Mouse (Mus musculus) liver (tissue): Measurements from ENCODE around the gene Apol7e.
"Not testable (repeated sequence)": the region's sequence is repeated elsewhere in the genome, so short reads cannot be mapped to it uniquely, and the experiment has no call there.

Experiments used
- DNase-seq: peaks from one replicate; pipeline ENCODE4 v3.0.0-alpha.2; 2020; ENCODE audit warnings: mixed read lengths

The Apol7e gene

DNA sequence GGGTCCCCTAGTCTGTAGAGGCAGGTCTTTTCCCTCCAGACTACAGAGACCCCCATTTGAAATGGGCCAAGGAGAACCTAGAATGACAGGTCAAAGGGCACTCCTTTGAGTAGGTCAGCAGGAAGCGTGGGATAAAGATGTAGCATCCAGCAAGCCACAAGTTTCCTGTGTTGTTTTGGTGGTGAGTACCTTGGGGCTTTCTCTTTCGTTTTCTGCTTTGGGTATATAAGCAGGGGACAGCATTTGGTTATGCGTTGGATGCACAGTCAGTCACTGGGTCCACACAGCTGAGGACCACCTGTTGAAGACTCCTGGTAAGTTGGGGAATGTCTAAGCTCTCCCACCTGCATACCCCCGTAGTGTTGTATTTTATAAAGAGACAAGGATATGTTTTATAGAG, at the start of gene Apol7e:
TSS of gene Apol7e (plus strand) at position 202 of the 400 bp plus-strand sequence.
- DNase-seq: not testable (repeated sequence)

DNA sequence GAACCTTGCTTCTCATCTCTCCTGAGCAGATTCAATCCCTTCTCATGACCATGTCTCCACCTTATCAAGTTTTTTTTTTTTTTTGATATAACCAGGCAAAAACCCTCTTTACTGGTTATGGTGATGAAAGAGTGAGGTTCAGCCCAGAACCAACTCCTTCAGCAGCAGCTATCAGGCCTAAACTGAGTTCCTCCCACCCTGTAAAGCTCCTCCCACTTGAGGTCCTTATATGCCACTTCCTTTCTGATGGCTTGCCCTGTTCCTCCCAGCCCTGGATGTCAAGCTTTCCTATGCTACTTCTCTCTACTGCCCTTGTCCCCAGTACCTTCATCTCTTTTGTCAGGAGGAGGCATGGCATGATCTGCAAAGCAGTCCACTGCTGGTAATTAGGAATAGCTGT, 47.5 kb upstream of the Apol7e start:
- DNase-seq: not testable (repeated sequence)

DNA sequence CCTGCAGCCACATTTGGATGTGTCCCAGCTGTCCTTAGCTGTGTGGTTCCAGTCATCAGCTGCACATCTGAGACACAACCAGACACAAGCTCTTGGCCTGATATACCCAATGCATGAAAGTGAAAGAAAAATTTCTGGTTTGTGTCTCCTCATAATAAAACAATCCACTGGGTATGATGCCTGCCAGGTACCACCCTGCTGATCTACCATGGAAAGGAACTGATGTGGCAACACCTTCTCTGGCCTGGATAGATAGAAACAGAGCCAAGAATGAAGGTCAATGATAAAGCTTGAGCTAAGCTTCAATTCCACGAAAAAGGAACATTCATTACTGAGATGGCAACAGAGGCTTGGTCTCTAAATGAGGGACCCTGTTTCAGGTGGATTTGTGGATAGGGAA, 38.9 kb upstream of the Apol7e start:
- not testable (repeated sequence) for DNase-seq

DNA sequence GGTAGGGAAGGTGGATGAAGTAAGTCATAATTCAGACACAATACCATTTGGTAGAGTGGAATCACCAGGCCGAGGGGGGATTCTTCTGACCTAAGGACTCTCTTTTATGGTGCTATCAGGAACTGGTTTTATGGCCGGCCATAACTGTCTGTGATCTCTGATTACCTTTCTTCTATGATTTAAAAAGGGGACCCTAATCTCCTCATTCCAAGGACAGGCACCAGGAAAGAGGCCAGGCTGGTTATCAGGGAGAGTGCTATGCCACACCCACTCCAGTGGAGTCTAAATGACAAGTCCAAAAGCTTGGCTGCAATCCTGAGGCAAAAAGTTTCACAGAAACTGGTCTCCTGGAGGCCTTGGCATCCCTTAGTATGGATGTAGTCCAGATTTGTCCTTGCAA, 36.8 kb upstream of the Apol7e start:
- not testable (repeated sequence) for DNase-seq

DNA sequence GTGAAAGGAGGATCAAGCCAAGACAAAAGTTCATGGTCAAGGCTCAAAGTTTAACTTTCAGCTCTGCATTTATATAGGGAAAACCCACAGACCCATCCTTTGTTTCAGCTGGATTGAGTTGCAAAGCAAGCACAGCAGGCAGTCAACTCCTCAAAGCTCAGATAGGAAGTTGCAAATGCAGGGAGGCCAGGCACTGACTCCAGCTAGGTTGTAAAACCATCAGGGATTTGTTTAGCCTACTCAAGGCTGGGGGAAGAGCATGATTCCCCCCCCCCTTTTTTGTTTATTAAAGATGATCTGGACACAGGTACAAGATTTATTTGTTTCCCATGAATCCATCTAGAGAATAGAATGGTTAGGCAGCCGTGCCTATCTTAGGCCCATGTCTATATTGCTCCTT, 24.6 kb upstream of the Apol7e start:
- DNase-seq: not testable (repeated sequence)

DNA sequence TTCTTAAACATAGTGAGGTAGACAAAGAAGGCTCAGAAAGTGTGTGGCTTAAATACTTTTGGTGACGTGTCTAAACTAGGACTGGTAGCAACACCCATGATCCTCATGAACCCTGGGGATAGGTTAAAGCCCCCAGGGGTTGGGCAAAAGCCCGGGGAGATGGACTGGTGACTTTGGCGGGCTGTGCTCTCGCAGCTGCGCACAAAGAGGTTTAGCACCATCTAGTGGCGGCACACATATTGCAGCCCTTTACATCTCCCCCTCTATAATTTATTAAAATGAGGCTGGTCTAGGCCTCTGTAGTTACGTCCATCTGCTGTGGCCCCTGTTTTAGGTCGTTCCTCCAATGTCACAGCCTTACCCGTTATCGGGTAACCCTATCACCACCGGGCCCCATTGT, 14.7 kb upstream of the Apol7e start:
- DNase-seq: peak; percentile 19

DNA sequence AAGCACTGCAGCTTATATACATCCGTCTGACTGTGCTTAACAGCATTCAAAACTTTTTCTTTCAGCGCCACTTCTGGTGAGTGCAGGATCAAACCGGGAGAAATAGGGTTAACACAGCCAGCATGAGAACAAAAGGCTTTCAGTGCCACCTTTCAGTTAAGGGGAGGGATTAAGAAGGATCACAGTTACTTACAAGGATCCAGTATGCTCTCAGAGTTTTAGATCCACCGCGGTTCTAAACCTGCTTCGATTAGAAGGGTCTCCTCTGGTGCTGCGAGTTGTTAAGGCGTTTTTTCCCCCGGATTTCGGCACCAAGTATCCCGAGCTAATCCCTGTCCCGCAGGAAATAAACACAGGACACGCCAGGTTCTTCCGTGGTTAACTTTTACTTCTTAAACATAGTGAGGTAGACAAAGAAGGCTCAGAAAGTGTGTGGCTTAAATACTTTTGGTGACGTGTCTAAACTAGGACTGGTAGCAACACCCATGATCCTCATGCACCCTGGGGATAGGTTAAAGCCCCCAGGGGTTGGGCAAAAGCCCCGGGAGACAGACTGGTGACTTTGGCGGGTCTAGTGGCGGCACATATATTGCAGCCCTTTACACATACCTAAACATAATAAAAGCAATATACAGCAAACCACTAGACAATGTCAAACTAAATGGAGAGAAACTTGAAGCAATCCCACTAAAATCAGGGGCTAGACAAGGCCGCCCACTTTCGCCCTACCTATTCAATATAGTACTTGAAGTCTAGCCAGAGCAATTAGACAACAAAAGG, 6.9 kb upstream of the Apol7e start:
- not testable (repeated sequence) for DNase-seq

DNA sequence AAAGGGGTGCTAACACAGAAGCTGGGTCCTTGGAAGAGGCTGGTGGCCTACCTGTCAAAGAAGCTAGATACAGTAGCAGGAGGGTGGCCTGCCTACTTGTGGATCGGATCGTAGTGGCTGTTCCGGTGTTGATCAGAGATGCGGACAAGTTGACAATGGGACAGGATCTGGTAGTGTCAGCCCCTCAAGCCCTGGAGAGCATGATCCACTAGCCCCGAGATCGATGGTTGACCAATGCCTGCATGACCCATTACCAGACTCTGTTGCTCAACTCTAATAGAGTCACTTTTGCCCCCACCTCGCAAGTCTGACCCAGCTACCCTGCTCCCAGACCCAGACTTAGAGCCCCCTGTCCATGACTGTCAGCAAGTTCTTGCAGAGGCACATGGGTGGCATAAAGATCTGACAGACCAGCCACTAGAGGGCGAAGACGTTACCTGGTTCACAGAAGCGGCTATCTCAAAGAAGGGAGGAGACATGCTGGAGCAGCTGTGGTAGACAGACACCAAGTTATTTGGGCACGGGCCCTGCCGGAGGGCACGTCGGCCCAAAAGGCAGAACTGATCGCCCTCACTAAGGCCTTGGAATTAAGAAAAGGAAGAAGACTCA, 3.9 kb upstream of the Apol7e start:
- DNase-seq: peak; percentile 47

DNA sequence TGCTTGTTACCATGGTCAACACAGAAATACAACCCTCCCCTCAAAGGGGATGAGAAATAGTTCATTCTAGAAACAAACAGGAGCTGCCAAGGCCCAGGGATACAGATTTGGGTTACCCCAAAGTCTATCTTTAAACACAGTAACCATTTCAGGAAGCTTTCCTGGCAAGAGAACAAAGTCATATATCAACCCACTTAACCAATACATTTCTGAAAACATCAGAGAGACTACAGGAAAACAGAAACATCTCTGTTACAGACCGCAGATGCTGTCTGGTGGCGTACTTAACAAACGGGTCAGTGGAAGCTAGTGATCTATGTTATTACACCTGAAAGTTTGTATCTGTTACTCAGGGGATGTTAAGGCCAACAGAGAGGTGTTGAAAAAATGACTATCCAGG, 6.6 kb downstream of the Apol7e start:
- not testable (repeated sequence) for DNase-seq

DNA sequence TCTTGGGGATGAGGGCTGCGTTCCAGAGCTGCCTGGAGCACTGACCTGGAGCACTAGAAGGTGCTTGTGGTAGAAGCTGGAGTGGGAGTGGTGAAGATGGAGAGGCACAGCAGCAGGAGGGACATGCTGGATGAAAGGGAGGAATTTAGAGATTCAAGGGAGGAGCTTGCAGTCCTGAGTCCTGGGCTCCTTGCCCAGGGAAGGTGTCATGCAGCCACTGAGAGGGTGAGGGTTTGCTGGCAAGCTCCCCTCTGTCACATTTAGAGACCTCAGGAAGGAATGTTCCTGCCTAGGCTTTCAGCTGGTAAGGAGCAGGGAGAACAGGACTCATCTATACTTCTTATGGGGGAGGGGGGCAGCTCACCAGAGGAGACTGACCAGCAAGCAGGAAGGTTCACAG, 10.3 kb downstream of the Apol7e start:
- not testable (repeated sequence) for DNase-seq

DNA sequence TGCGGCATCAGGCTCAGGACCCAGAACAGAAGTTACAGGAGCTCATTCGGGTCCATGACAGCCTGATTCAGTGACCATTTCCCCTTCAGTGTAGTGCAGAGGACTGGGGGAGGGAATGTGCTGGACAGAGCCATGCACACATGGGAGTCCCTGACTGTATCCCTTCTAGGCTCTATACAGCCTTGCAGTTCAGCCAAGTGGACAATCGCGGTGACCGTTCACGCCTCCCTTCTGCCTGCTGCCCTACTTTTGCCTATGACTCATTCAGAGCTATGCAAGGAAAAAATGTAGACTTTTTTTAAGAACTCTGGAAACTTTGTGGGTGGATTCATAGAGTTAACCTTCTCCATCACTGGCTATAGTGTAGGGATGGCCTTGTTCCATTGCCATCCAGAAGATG, 19.6 kb downstream of the Apol7e start:
- DNase-seq: not testable (repeated sequence)

DNA sequence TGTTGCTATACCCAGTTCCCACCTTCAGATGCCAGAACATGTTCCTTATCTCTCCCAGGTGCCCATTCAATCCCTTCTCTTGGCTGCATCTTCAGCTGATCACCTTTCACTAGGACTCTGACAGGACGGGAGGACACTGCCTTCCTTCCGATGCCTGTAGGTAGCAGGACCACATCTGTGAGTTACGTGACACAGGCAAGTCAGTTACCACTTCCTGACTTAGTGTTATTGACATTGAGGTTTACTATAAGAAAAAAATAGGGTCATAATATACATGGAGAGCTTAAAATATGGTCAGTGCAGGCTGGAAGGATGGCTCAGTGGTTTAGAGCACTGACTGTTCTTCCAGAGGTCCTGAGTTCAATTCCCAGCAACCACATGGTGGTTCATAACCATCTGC, 22.9 kb downstream of the Apol7e start:
- not testable (repeated sequence) for DNase-seq

DNA sequence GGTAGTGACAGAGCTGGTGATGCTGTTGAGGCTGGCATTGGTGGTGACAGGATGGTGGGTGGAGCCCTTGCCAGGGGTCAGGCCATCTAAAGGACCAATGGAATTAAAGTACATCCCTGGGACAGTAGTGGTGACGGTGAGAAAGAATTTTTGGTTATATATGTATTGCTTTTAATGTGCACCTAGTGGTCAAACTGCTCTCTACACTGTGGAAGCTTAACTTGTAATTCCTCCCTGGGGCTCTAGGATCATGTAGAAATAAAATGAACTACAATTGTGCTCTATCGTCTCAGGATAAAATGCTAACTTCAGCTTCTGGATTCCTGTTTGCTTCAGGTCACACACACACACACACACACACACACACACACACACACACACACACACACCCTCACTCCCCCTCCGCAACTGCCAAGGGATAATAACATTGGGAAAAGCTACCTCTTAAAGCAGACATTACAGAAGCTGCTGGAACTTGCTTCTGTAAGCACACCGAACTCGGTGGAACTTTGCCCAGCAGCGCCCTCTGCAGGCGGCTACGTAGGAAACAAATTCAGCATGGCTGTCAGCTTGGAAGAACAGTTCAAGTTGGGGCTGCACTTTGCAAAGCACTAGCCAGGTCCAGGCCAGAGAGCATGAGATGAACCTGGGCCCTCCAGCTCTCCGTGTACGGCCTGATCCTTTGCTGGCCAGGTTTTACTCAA, 25.7 kb downstream of the Apol7e start:
- DNase-seq: not testable (repeated sequence)

DNA sequence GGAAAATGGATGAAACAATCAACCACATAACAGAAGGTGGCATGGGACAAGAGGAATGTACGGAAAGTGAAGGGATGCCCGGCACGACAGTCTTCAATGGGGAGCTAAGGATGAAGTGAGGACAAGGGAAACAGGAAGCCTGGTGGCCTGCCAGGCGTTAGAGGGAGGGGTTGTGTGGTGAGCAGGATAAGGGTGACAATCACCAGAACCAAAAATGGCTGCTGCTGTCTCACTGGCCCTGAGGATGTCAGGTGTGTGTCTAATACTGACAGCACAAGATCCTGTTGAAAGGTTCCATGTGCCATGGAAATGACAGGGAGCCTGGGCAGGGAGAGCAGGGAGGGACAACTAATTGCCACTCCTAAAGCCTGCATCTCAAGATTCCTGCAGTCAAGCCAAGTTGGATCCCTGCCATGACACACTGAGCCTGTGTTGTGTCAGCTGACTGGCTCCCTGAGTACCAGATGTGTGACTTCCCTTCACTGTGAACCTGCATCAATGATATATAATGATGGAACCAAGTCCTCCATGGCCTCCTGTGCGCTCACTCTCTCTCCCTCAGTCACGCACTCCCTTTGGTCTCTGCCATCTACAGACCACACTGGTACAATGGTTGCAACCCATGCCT, 26.9 kb downstream of the Apol7e start:
- DNase-seq: not testable (repeated sequence)

DNA sequence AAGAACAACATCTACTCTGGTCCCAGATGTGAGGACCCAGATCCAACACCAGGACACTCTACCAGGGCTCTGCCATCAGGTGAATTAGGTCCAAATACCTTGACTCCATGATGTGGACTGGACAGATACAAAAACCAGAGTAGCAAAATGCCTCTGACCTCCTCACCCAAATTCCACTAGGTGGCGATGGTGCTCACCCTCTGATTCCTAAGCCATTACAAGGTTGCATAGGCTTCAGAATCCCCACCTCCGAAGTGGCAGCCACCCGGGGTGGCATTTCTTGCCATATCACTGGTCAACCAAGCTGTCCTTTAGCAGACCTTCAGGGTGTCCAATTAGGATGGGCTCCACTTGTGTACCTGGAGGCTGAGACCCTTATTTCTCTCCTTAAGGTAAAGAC, 28.5 kb downstream of the Apol7e start:
- not testable (repeated sequence) for DNase-seq

DNA sequence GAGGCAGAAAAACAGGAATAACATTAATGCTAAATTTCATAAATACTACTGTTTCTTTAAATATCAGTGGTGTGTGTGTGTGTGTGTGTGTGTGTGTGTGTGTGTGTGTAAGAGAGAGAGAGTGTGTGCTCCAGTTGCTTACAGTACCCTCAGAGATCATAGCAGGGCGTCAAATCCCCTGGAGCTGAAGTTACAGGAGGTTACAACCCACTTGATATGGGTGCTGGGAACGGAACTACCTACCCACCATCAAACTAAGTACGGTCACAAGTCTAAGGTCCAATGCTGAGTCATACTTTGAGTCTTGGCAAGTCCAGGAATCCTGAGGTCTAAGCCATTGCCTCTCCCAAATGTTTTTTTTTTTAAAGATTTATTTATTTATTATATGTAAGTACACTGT, 29.1 kb downstream of the Apol7e start:
- DNase-seq: not testable (repeated sequence)

DNA sequence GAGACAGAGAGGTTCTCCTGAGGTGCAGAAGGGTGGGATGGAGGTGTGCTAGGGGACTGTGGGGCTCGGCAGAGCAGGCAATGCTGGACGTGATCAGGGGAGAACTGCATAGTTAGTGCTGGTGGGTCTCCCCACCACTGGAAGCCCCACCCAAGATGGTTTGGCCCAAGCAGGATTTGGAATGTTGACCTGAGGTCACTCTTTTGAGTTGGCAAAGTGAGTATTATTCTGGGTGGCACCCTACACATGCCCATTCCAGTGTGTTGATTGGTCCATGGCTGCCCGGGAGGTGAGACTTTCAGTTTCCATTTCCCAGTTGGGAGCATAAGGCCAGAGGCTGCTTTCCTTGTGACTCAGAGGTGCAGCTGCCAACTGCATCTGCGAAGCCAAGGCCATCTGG, 30.1 kb downstream of the Apol7e start, which contains the start of gene Apol9b:
TSS of gene Apol9b (plus strand) at position 301 of the 400 bp plus-strand sequence.
- DNase-seq: not testable (repeated sequence)

DNA sequence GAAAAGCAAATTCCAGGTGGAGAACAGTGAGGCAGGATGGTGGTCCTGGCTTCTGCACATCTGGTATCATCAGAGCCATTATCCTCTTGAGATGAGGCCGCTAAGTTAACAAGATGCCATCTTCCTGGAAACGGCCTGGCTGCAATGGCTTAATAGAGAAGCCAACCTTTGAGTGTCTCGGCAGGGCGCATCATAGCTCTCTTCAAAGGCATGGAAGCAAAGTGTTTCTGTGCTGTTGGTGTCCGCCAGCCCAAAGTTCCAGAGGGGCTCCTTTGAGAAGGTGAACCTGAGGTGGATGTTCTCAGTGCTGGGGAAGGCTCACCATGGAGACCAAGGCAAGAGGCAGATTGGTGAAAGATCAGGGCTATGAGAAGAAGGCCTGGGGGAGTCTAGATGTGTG, 32.9 kb downstream of the Apol7e start:
- DNase-seq: no peak

DNA sequence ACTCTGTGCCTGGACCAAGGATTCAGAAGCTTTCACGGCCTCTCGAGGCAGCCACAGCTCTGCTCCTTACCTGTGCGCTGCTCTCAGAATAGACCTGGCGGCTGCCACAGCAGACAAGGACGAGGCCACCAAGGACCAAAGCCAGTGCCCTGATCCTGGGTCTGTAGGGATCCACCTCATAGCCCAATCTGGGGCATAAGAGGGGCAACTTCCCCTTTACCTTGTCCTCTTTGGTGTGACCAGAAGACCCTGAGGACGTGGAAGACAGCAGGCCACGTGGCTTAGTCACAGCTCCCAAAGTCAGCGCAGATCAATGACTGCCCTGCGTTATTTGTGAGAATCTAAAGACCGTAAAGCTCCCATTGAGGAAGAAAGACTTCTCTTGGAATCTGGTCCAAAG, 34.2 kb downstream of the Apol7e start:
- not testable (repeated sequence) for DNase-seq

DNA sequence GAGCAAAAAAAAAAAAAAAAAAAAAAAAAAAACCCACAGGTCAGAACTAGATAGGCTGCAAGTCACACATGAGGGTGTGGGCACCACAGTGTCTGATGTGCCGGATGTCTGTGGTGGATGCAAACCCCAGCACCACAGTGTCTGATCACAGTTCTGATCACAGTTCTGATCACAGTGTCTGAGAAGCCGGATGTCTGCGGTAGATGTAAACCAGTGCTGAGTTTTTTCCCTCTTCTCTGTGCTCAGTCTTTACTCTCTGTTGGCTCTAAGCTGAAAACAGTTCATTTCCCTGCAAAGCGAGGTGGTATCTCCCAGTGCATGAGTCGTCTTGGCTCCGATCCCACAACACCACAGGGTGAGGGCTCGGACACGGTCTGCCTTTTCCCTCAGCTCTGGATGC, 34.7 kb downstream of the Apol7e start:
- not testable (repeated sequence) for DNase-seq

DNA sequence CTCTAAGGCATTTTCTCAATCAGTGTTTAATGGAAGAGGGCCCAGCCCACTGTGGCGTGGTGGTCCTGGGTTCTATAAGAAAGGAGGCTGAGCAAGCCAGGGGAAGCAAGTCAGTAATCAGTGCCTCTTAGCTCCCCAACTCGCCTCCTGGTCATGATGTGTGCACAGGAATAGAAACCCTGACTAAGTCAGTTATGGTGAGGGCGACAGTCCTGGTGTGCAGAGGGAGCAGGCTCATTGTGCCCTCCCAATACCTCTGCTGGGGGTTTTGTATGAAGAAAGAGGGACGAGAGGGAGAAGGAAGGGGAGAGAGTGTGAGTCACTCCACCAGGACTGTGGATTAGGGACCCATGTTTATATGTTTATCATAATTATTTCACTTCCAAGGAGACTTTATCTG, 35.2 kb downstream of the Apol7e start:
- not testable (repeated sequence) for DNase-seq

DNA sequence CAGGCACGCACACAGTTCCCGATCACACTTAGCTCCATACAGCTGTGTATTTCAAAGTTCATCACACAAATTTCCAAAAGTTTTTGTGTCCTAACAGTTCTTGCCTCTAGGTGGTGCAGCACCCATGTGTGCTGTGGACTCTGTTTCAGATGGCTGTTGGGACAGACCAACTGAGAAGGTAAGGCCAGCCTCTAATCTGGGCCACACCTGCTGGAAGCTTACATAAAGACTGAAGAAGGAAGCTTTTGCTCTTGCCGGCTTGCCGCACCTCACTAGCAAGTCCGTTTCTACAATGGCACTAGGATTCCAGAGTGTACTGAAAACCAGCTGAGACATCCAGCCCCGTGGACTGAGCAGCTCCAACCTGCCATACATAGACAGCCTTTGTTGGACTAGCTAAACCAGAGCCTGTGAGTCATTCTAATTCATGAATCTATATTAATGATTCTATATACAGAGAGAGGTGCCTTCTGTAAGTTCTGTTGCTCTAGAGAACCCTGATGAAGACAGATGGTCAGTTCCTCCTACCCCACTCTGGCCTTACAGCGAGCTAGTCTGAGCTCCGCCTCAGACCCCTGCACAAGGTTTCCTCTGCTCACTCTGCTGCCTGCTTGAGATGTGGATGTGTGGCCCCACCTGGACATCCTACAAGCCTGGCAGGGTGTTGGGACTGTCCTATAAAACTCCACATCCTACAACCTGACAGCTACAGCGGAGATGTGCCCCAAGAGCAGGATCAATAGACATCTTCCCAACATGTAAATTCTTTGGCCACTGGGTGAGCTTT, 42.0 kb downstream of the Apol7e start:
- DNase-seq: no peak
